Mouse (Mus musculus): ENCODE data around the gene Mroh8.
"Not testable (repeated sequence)": the region's sequence is repeated elsewhere in the genome, so short reads cannot be mapped to it uniquely, and the experiment has no call there.

Mroh8 gene

GRCm38 (mm10) chr2:157201081-157201830, 78.1 kb downstream of the Mroh8 start:
- DNase-seq (ENCODE audit: inconsistent age in 2 of 2, low spot score in 1 of 2): peak; percentile 25 to 63

GRCm38 (mm10) chr2:157198405-157198804, 80.9 kb downstream of the Mroh8 start:
- not testable (repeated sequence) for DNase-seq (ENCODE audit: inconsistent age in 2 of 2, low spot score in 1 of 2)

- no peak for DNase-seq (ENCODE audit: inconsistent age in 2 of 2, low spot score in 1 of 2)
Measured at GRCm38 (mm10) chr2:157190651-157191050, 88.7 kb downstream of the Mroh8 start.

- DNase-seq (ENCODE audit: inconsistent age in 2 of 2, low spot score in 1 of 2): no peak
Measured at GRCm38 (mm10) chr2:157187223-157187622, 92.1 kb downstream of the Mroh8 start.

GRCm38 (mm10) chr2:157186504-157186903, 92.8 kb downstream of the Mroh8 start:
- DNase-seq (ENCODE audit: inconsistent age in 2 of 2, low spot score in 1 of 2): no peak

- DNase-seq (ENCODE audit: inconsistent age in 2 of 2, low spot score in 1 of 2): no peak
Measured at GRCm38 (mm10) chr2:157185022-157185660, 94.2 kb downstream of the Mroh8 start.

- no peak for DNase-seq (ENCODE audit: inconsistent age in 2 of 2, low spot score in 1 of 2)
Measured at GRCm38 (mm10) chr2:157178167-157178566, 101.2 kb downstream of the Mroh8 start.

GRCm38 (mm10) chr2:157176248-157176647, 103.1 kb downstream of the Mroh8 start:
- DNase-seq (ENCODE audit: inconsistent age in 2 of 2, low spot score in 1 of 2): no peak

GRCm38 (mm10) chr2:157174416-157174815, 104.9 kb downstream of the Mroh8 start:
- DNase-seq (ENCODE audit: inconsistent age in 2 of 2, low spot score in 1 of 2): no peak

GRCm38 (mm10) chr2:157173555-157173954, 105.8 kb downstream of the Mroh8 start:
- DNase-seq (ENCODE audit: inconsistent age in 2 of 2, low spot score in 1 of 2): no peak

GRCm38 (mm10) chr2:157172984-157173383, 106.4 kb downstream of the Mroh8 start:
- no peak for DNase-seq (ENCODE audit: inconsistent age in 2 of 2, low spot score in 1 of 2)

- DNase-seq (ENCODE audit: inconsistent age in 2 of 2, low spot score in 1 of 2): no peak
Measured at GRCm38 (mm10) chr2:157170626-157171025, 108.7 kb downstream of the Mroh8 start.

GRCm38 (mm10) chr2:157170166-157170565, 109.2 kb downstream of the Mroh8 start:
- DNase-seq (ENCODE audit: inconsistent age in 2 of 2, low spot score in 1 of 2): no peak

GRCm38 (mm10) chr2:157166371-157167080, 112.8 kb downstream of the Mroh8 start:
- no peak for DNase-seq (ENCODE audit: inconsistent age in 2 of 2, low spot score in 1 of 2)

- not testable (repeated sequence) for DNase-seq (ENCODE audit: inconsistent age in 2 of 2, low spot score in 1 of 2)
Measured at GRCm38 (mm10) chr2:157165312-157166224, 113.8 kb downstream of the Mroh8 start.

- DNase-seq (ENCODE audit: inconsistent age in 2 of 2, low spot score in 1 of 2): no peak
Measured at GRCm38 (mm10) chr2:157164101-157164500, 115.2 kb downstream of the Mroh8 start.

Measured in adrenal gland, adult (tissue).